Mouse (Mus musculus) embryonic facial prominence, embryonic 14.5 days (tissue): ENCODE measurements around the gene Usp46. TPM values are rescaled to one million over a fixed set of nuclear protein-coding genes. Genes with fewer than 3 reads are reported as not detected.
"Not testable (repeated sequence)": the region's sequence is repeated elsewhere in the genome, so short reads cannot be mapped to it uniquely, and the experiment has no call there.

Experiments used
- ATAC-seq: fragments of 200-750 bp; cut with Nextera tagmentation; 2 replicates; pipeline ENCODE4 v1.8.0; 2017; ENCODE audit warnings: low read depth, moderate number of reproducible peaks, moderate TSS enrichment
- DNase-seq: peaks from one replicate; pipeline ENCODE4 v3.0.0-alpha.2; 2015; ENCODE audit warnings: low spot score
- H3K27ac ChIP-seq: fragments of 300-500 bp; sonication (generic); replicated peaks from 2 replicates; pipeline ENCODE4 v1.5.1; 2014; ENCODE audit warnings: low read depth, mild to moderate bottlenecking, low read length, moderate library complexity
- H3K27me3 ChIP-seq: fragments of 300-500 bp; sonication (generic); replicated peaks from 2 replicates; pipeline ENCODE4 v1.6.1; 2014; ENCODE audit warnings: low read length; ENCODE audit not compliant: control insufficient read depth, insufficient read depth
- H3K36me3 ChIP-seq: fragments of 300-500 bp; sonication (generic); 2 replicates; pipeline ENCODE4 v1.6.1; 2014; ENCODE audit warnings: low read length, mixed read lengths; ENCODE audit not compliant: control insufficient read depth, insufficient read depth
- H3K4me1 ChIP-seq: fragments of 300-500 bp; sonication (generic); 2 replicates; pipeline ENCODE4 v1.6.1; 2014; ENCODE audit warnings: antibody characterized with exemption, low read length; ENCODE audit not compliant: control insufficient read depth, insufficient read depth
- H3K4me2 ChIP-seq: fragments of 300-500 bp; sonication (generic); 2 replicates; pipeline ENCODE4 v1.6.1; 2014; ENCODE audit warnings: low read depth, mild to moderate bottlenecking, low read length, moderate library complexity, mixed read lengths
- H3K4me3 ChIP-seq: fragments of 300-500 bp; sonication (generic); 2 replicates; pipeline ENCODE4 v1.5.1; 2014; ENCODE audit warnings: low read depth, mild to moderate bottlenecking, low read length
- H3K9ac ChIP-seq: fragments of 300-500 bp; sonication (generic); 2 replicates; pipeline ENCODE4 v1.6.1; 2014; ENCODE audit warnings: low read depth, mild to moderate bottlenecking, low read length, moderate library complexity, mixed read lengths
- H3K9me3 ChIP-seq: fragments of 300-500 bp; sonication (generic); 2 replicates; pipeline ENCODE4 v1.6.1; 2016; ENCODE audit warnings: low read length; ENCODE audit not compliant: control insufficient read depth
- WGBS: fragments of 180-500 bp; shearing (Covaris S2); extraction: QIAGEN DNeasy Blood & Tissue Kit; methylation state at CpG from one replicate; pipeline ENCODE4 v1.1.7; 2014; 5-methylcytosine and 5-hydroxymethylcytosine counted together
- polyA plus RNA-seq: library from polyadenylated mRNA; unstranded; fragments of >200 nt; fragmentation: Nextera tagmentation; extraction: Ambion mirVana; gene quantifications from 2 replicates; pipeline ENCODE4 v1.2.1, GENCODE M21; 2014

Usp46 gene
- polyA plus RNA-seq, 1 experiment from 2014 or later: 36.5 TPM

DNA sequence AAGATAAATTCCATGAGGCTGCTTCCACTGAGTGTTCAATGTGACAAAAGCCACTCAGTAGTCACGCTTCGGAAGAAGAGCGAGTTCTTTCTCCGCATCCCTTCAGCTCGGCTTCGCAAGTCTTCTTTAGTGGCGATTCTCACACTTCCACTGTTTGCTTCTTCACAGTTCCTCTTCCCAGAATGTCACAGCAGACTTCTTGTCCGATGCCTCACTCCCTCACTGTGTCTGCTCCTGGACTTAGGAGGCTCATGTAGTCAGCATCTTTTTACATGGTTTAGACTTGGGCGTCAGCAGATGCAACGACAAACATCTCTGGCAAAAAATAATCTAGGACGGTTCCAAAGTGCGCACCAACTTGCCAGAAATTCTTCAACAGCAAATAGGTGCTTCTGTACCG, 75.9 kb downstream of the Usp46 start:
- Histone ChIP-seq H3K27me3 (no peaks in the 10 kb centered on the region), H3K36me3 (no peaks in the 10 kb centered on the region), H3K9ac (no peak overlapping the region), H3K4me3 (no peak overlapping the region), H3K9me3 (no peaks in the 10 kb centered on the region), H3K4me1 (no peaks in the 10 kb centered on the region), H3K27ac (no peak overlapping the region), H3K4me2 (no peak overlapping the region)
- no peak for ATAC-seq
- 93% methylated on average over 13 of the region's 13 CpGs for WGBS
- DNase-seq: no peak

DNA sequence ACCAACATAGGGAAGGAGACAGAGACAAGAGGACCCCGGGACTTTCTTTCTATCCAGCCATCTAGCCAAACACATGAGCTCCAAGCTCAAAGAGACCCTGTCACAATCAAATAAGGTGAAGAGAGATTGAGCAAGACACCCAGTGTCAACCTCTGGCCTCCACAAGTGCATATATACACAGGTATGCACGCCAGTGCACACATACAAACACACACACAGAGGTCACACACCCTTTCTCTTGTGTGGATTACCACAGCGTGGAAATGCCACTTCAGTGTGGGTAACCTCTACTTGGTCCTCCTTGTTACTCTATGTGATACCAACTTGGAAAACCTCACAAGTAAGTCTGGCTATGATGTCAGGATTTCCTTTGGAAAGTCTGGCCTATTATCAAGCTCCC, 78.7 kb downstream of the Usp46 start:
- WGBS: 92% methylated on average over 3 of the region's 3 CpGs
- H3K27me3 ChIP-seq: no peaks in the 10 kb centered on the region
- H3K27ac ChIP-seq: no peak overlapping the region
- no peaks in the 10 kb centered on the region for H3K36me3 ChIP-seq
- no peak overlapping the region for H3K9ac ChIP-seq
- H3K4me2 ChIP-seq: no peak overlapping the region
- no peak for ATAC-seq
- no peaks in the 10 kb centered on the region for H3K9me3 ChIP-seq
- no peak for DNase-seq
- no peaks in the 10 kb centered on the region for H3K4me1 ChIP-seq
- H3K4me3 ChIP-seq: no peak overlapping the region

GRCm38 (mm10) chr5:73987777-73988560, 80.3 kb downstream of the Usp46 start:
- no peaks in the 10 kb centered on the region for H3K36me3 ChIP-seq
- H3K9me3 ChIP-seq: no peaks in the 10 kb centered on the region
- 83% methylated on average over 13 of the region's 13 CpGs for WGBS
- H3K27ac ChIP-seq: no peak overlapping the region
- H3K4me1 ChIP-seq: no peaks in the 10 kb centered on the region
- no peak for ATAC-seq
- H3K9ac ChIP-seq: no peak overlapping the region
- H3K27me3 ChIP-seq: no peaks in the 10 kb centered on the region
- DNase-seq: no peak
- H3K4me3 ChIP-seq: no peak overlapping the region
- H3K4me2 ChIP-seq: no peak overlapping the region

DNA sequence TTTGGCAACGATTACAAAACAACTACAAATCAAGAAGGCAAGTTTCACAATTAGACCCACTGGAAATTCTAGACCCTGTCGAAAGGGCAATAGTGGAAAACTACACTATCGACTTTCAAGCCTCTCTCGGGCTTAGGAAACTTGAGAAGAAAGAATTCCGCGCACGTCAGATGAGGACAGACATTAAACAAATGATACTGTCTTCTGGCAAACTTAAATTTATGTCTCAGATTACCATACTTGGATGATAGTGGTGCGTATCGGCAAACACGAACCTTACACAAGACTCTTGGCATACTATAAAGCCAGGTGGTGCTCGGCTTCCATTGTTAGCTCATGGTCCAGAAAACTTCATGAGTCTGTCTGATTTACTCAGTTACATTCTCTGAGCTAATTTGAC, 90.8 kb downstream of the Usp46 start:
- Histone ChIP-seq H3K9me3 (no peaks in the 10 kb centered on the region), H3K27ac (0 out of 2 replicates have a peak overlapping the region, but pooled peaks have one; percentile 18), H3K4me2 (no peak overlapping the region), H3K4me3 (no peak overlapping the region), H3K27me3 (no peaks in the 10 kb centered on the region), H3K36me3 (no peaks in the 10 kb centered on the region), H3K4me1 (no peaks in the 10 kb centered on the region), H3K9ac (no peak overlapping the region)
- peak; percentile 67 for ATAC-seq
- DNase-seq: peak; percentile 84
- WGBS: 30% methylated on average over 11 of the region's 11 CpGs

GRCm38 (mm10) chr5:73971701-73972100, 96.5 kb downstream of the Usp46 start:
- Histone ChIP-seq H3K27ac (no peak overlapping the region), H3K4me2 (no peak overlapping the region), H3K27me3 (no peaks in the 10 kb centered on the region), H3K36me3 (no peaks in the 10 kb centered on the region), H3K4me3 (no peak overlapping the region), H3K9me3 (no peaks in the 10 kb centered on the region), H3K4me1 (peaks cover 7% of the 10 kb centered on the region; the same call in 1 of the 2 replicates), H3K9ac (no peak overlapping the region)
- DNase-seq (peak; percentile 29), ATAC-seq (no peak)
- WGBS: 80% methylated on average over 5 of the region's 5 CpGs

DNA sequence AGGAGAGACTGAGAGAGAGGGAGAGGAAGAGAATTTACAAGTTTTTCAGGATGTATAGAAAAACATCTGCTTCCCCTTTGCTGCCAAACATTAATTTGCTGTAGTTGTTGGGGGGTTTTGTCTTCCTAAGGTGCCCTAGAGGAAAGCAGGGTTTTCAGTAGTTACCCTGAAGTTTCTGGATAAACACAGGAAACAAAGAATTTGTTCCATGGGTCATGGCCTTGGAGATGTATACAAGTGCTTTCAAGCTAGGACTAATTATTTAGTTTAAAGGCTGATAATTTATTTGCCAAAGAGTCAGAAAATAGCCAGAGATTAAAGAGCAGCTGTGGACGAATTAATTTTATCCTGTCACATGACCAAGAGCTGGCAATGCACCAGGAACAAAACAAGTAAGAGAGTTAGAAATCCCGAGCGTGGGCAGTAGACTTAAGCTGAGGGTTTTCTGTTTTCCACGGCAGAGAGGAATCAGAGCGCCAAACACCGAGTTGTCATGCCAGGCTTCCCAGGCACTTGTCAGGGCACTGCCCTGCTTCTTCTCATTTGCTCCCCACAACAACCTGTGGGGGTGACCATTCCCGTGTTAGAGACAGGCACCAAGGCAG, 98.1 kb downstream of the Usp46 start:
- no peak overlapping the region for H3K9ac ChIP-seq
- H3K36me3 ChIP-seq: no peaks in the 10 kb centered on the region
- ATAC-seq: no peak
- H3K4me1 ChIP-seq: peaks cover 7% of the 10 kb centered on the region; the same call in 1 of the 2 replicates
- H3K27ac ChIP-seq: no peak overlapping the region
- H3K4me2 ChIP-seq: no peak overlapping the region
- peak; percentile 73 for DNase-seq
- no peak overlapping the region for H3K4me3 ChIP-seq
- 31% methylated on average over 7 of the region's 7 CpGs for WGBS
- H3K27me3 ChIP-seq: no peaks in the 10 kb centered on the region
- no peaks in the 10 kb centered on the region for H3K9me3 ChIP-seq

DNA sequence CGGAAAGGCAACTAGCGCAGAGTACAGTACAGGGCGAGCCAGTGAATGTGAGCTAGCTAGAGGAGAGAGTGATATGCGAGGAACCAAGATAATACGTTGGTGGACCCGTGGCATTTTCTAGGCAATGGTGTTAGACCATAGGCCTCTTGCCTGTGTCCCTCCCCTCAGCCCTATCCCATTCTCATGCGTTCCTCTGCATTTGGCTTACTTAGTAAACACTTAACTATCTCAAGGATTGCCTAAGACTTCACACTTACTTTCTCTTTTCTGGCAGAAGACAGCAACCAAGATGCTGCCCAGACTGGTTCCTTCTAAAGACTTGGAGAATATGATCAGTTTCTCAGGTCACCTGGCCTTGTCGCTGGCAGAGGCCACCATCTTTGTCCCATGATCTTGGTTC, 98.9 kb downstream of the Usp46 start:
- Histone ChIP-seq H3K36me3 (no peaks in the 10 kb centered on the region), H3K27me3 (no peaks in the 10 kb centered on the region), H3K4me3 (no peak overlapping the region), H3K9ac (no peak overlapping the region), H3K27ac (no peak overlapping the region), H3K9me3 (no peaks in the 10 kb centered on the region), H3K4me1 (peaks cover 7% of the 10 kb centered on the region; the same call in 1 of the 2 replicates), H3K4me2 (no peak overlapping the region)
- ATAC-seq (no peak), DNase-seq (no peak)
- WGBS: 89% methylated on average over 8 of the region's 8 CpGs

DNA sequence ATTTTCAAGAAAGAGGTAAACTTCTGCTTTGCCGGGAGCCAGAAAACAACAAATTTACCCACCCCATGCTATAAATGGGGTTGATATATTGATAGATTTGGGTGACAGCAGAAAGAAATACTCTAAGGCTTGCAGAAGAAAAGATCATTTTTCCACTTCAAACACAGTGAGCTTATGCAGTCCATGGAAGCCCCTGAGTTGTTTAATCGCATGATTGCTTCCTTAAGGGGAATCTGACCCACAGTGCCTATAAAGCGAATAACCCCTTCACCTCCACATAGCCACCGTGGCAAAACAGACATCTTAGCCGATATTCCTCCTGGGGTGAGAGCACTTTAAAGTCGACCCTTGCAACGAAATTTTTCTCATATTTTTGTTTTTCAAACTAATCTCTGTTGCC, 108.5 kb downstream of the Usp46 start:
- ATAC-seq (no peak), DNase-seq (no peak)
- Histone ChIP-seq H3K4me3 (no peak overlapping the region), H3K9me3 (no peaks in the 10 kb centered on the region), H3K27ac (no peak overlapping the region), H3K36me3 (no peaks in the 10 kb centered on the region), H3K4me2 (no peak overlapping the region), H3K4me1 (0 out of 2 replicates have a peak, but pooled peaks cover 6% of the 10 kb centered on the region), H3K9ac (no peak overlapping the region), H3K27me3 (no peaks in the 10 kb centered on the region)
- 36% methylated on average over 7 of the region's 7 CpGs for WGBS

- WGBS: 93% methylated on average over 5 of the region's 5 CpGs
- not testable (repeated sequence) for H3K4me1 ChIP-seq, H3K4me2 ChIP-seq, DNase-seq, H3K9ac ChIP-seq, H3K27ac ChIP-seq, H3K4me3 ChIP-seq, ATAC-seq, H3K27me3 ChIP-seq, H3K9me3 ChIP-seq, H3K36me3 ChIP-seq
Observed at GRCm38 (mm10) chr5:73958614-73959013, 109.6 kb downstream of the Usp46 start.
